Mouse (Mus musculus) cerebellum, postnatal 4 days (tissue): Measurements from ENCODE around the gene Fcrlb.
"Not testable (repeated sequence)": the region's sequence is repeated elsewhere in the genome, so short reads cannot be mapped to it uniquely, and the experiment has no call there.

ENCODE experiments used
- DNase-seq, 2 experiments: peaks; one replicate each; pipeline ENCODE4 v3.0.0; 2022; ENCODE audit warnings: low spot score in 2 of 2, mixed read lengths in 1 of 2

Fcrlb gene

GRCm38 (mm10) chr1:170912891-170913615 lies at the start of gene Fcrlb:
Gene Fcrlb, minus strand, starts transcription at chr1:170912941.
- DNase-seq = no peak

- DNase-seq = no peak
These were observed 49.6 kb upstream of the Fcrlb start for GRCm38 (mm10) chr1:170962301-170962700.

- DNase-seq = no peak
These were observed 48.4 kb upstream of the Fcrlb start for GRCm38 (mm10) chr1:170961101-170961500.

GRCm38 (mm10) chr1:170959791-170960190 lies 47.0 kb upstream of the Fcrlb start:
- no peak for DNase-seq

- no peak for DNase-seq
These were observed 45.5 kb upstream of the Fcrlb start for GRCm38 (mm10) chr1:170958225-170958624.

GRCm38 (mm10) chr1:170953192-170953591 lies 40.5 kb upstream of the Fcrlb start:
- no peak for DNase-seq

- DNase-seq = no peak
These were observed 38.0 kb upstream of the Fcrlb start for GRCm38 (mm10) chr1:170950772-170951171.

GRCm38 (mm10) chr1:170944908-170945307 lies 32.2 kb upstream of the Fcrlb start:
- not testable (repeated sequence) for DNase-seq

- not testable (repeated sequence) for DNase-seq
These were observed 31.4 kb upstream of the Fcrlb start for GRCm38 (mm10) chr1:170944151-170944550.

GRCm38 (mm10) chr1:170939255-170939654 lies 26.5 kb upstream of the Fcrlb start:
- DNase-seq = no peak

GRCm38 (mm10) chr1:170934383-170934782 lies 21.6 kb upstream of the Fcrlb start:
- DNase-seq = no peak

GRCm38 (mm10) chr1:170933940-170934339 lies 21.2 kb upstream of the Fcrlb start:
- no peak for DNase-seq

GRCm38 (mm10) chr1:170933386-170933920 lies 20.7 kb upstream of the Fcrlb start:
- DNase-seq = no peak

- no peak for DNase-seq
These were observed 19.3 kb upstream of the Fcrlb start for GRCm38 (mm10) chr1:170932043-170932442.

- no peak for DNase-seq
These were observed 16.5 kb upstream of the Fcrlb start for GRCm38 (mm10) chr1:170929245-170929644.

GRCm38 (mm10) chr1:170928467-170928866 lies 15.7 kb upstream of the Fcrlb start:
- DNase-seq = no peak

- no peak for DNase-seq
These were observed 14.6 kb upstream of the Fcrlb start, which contains the start of gene Fcrla for GRCm38 (mm10) chr1:170927378-170927777. Gene Fcrla, minus strand, starts transcription at chr1:170927583.

GRCm38 (mm10) chr1:170926941-170927340 lies 14.2 kb upstream of the Fcrlb start:
- no peak for DNase-seq

GRCm38 (mm10) chr1:170924485-170924884 lies 11.7 kb upstream of the Fcrlb start:
- no peak for DNase-seq

- no peak for DNase-seq
These were observed 6.6 kb upstream of the Fcrlb start for GRCm38 (mm10) chr1:170919308-170919707.

- DNase-seq = no peak
These were observed 2.9 kb upstream of the Fcrlb start for GRCm38 (mm10) chr1:170915657-170916056.

- DNase-seq = no peak
These were observed 657 bp downstream of the Fcrlb start for GRCm38 (mm10) chr1:170911907-170912660.

- no peak for DNase-seq
These were observed 4.4 kb downstream of the Fcrlb start for GRCm38 (mm10) chr1:170908341-170908740.
